Mouse (Mus musculus): ENCODE measurements at regions not wholly inside any gene's neighbourhood (a gene's known extent, or its start where the extent isn't known, plus 50 kb on each side); places are given as distances from the start of the nearest gene placed in this dataset.

GRCm38 (mm10) chr7:136791162-136791561 lies 103.3 kb upstream of the Mgmt start:
- Histone ChIP-seq H3K27me3 (peaks cover 10% of the 10 kb centered on the region; the same call in 1 of the 2 replicates), H3K36me3 (no peaks in the 10 kb centered on the region), H3K4me1 (peaks cover 7% of the 10 kb centered on the region), H3K4me2 (no peak overlapping the region), H3K27ac (no peak overlapping the region), H3K9ac (no peak overlapping the region), H3K9me3 (replicated peaks) (no peaks in the 10 kb centered on the region), H3K4me3 (replicated peaks) (no peak overlapping the region)
- ATAC-seq (replicated peaks; ENCODE audit: low FRiP score) = no peak
- 44% methylated on average over 2 of the region's 2 CpGs for WGBS

- WGBS = 66% methylated on average over 5 of the region's 5 CpGs
- Histone ChIP-seq H3K27ac (no peak overlapping the region), H3K36me3 (no peaks in the 10 kb centered on the region), H3K9ac (no peak overlapping the region), H3K9me3 (replicated peaks) (no peaks in the 10 kb centered on the region), H3K4me2 (no peak overlapping the region), H3K4me1 (peaks cover 7% of the 10 kb centered on the region), H3K4me3 (replicated peaks) (no peak overlapping the region), H3K27me3 (peaks cover 10% of the 10 kb centered on the region; the same call in 1 of the 2 replicates)
- ATAC-seq (replicated peaks; ENCODE audit: low FRiP score) = no peak
Observed at GRCm38 (mm10) chr7:136792131-136792530, 102.3 kb upstream of the Mgmt start.

- H3K9me3 ChIP-seq (replicated peaks) = no peaks in the 10 kb centered on the region
- H3K4me3 ChIP-seq (replicated peaks) = no peak overlapping the region
- no peak overlapping the region for H3K27ac ChIP-seq
- H3K4me2 ChIP-seq = no peak overlapping the region
- H3K36me3 ChIP-seq = no peaks in the 10 kb centered on the region
- H3K4me1 ChIP-seq = 0 out of 2 replicates have a peak, but pooled peaks cover 4% of the 10 kb centered on the region
- H3K9ac ChIP-seq = no peak overlapping the region
- ATAC-seq (replicated peaks; ENCODE audit: low FRiP score) = no peak
- H3K27me3 ChIP-seq = peaks cover 29% of the 10 kb centered on the region
Observed at GRCm38 (mm10) chr7:136796415-136796814, 98.0 kb upstream of the Mgmt start.

- Histone ChIP-seq H3K27me3 (peaks cover 29% of the 10 kb centered on the region), H3K4me1 (0 out of 2 replicates have a peak, but pooled peaks cover 4% of the 10 kb centered on the region), H3K27ac (no peak overlapping the region), H3K9me3 (replicated peaks) (no peaks in the 10 kb centered on the region), H3K4me2 (no peak overlapping the region), H3K9ac (no peak overlapping the region), H3K4me3 (replicated peaks) (no peak overlapping the region), H3K36me3 (no peaks in the 10 kb centered on the region)
- ATAC-seq (replicated peaks; ENCODE audit: low FRiP score) = 0 out of 2 replicates have a peak, but pooled peaks have one; percentile 36
- WGBS = 35% methylated on average over 11 of the region's 11 CpGs
Observed at GRCm38 (mm10) chr7:136797780-136798435, 96.5 kb upstream of the Mgmt start.

- ATAC-seq (replicated peaks; ENCODE audit: low FRiP score) = no peak
- H3K27ac ChIP-seq = no peak overlapping the region
- peaks cover 27% of the 10 kb centered on the region for H3K27me3 ChIP-seq
- H3K9me3 ChIP-seq (replicated peaks) = no peaks in the 10 kb centered on the region
- H3K4me3 ChIP-seq (replicated peaks) = no peak overlapping the region
- WGBS = 81% methylated on average over 3 of the region's 3 CpGs
- H3K4me2 ChIP-seq = no peak overlapping the region
- no peaks in the 10 kb centered on the region for H3K36me3 ChIP-seq
- no peak overlapping the region for H3K9ac ChIP-seq
- H3K4me1 ChIP-seq = 0 out of 2 replicates have a peak, but pooled peaks cover 4% of the 10 kb centered on the region
Observed at GRCm38 (mm10) chr7:136798605-136799004, 95.8 kb upstream of the Mgmt start.

GRCm38 (mm10) chr7:136807101-136807500 lies 87.3 kb upstream of the Mgmt start:
- ATAC-seq (replicated peaks; ENCODE audit: low FRiP score) = no peak
- H3K4me3 ChIP-seq (replicated peaks) = no peak overlapping the region
- WGBS = 92% methylated on average over 6 of the region's 6 CpGs

GRCm38 (mm10) chr7:136807968-136808367 lies 86.4 kb upstream of the Mgmt start:
- Histone ChIP-seq H3K27me3 (peaks cover 31% of the 10 kb centered on the region), H3K9me3 (replicated peaks) (no peaks in the 10 kb centered on the region), H3K4me3 (replicated peaks) (no peak overlapping the region), H3K9ac (no peak overlapping the region), H3K36me3 (no peaks in the 10 kb centered on the region), H3K27ac (no peak overlapping the region), H3K4me2 (no peak overlapping the region), H3K4me1 (no peaks in the 10 kb centered on the region)
- ATAC-seq (replicated peaks; ENCODE audit: low FRiP score) = no peak

More at GRCm38 (mm10) chr7:136807101-136807500, 87.3 kb upstream of the Mgmt start:
- no peak overlapping the region for H3K4me2 ChIP-seq
- H3K4me1 ChIP-seq = no peaks in the 10 kb centered on the region
- H3K27ac ChIP-seq = no peak overlapping the region
- no peak overlapping the region for H3K9ac ChIP-seq
- H3K36me3 ChIP-seq = no peaks in the 10 kb centered on the region
- peaks cover 31% of the 10 kb centered on the region for H3K27me3 ChIP-seq
- H3K9me3 ChIP-seq (replicated peaks) = no peaks in the 10 kb centered on the region

- no peak for ATAC-seq (replicated peaks; ENCODE audit: low FRiP score)
- H3K36me3 ChIP-seq = no peaks in the 10 kb centered on the region
Observed at GRCm38 (mm10) chr7:136809576-136809975, 84.8 kb upstream of the Mgmt start.

GRCm38 (mm10) chr7:136813691-136814325 lies 80.6 kb upstream of the Mgmt start:
- Histone ChIP-seq H3K4me1 (no peaks in the 10 kb centered on the region), H3K9me3 (replicated peaks) (no peaks in the 10 kb centered on the region), H3K9ac (no peak overlapping the region), H3K4me2 (no peak overlapping the region), H3K27ac (no peak overlapping the region), H3K27me3 (peaks cover 8% of the 10 kb centered on the region; the same call in 1 of the 2 replicates), H3K36me3 (no peaks in the 10 kb centered on the region), H3K4me3 (replicated peaks) (no peak overlapping the region)
- ATAC-seq (replicated peaks; ENCODE audit: low FRiP score) = no peak
- 82% methylated on average over 9 of the region's 9 CpGs for WGBS

More at GRCm38 (mm10) chr7:136809576-136809975, 84.8 kb upstream of the Mgmt start:
- Histone ChIP-seq H3K4me1 (no peaks in the 10 kb centered on the region), H3K27me3 (peaks cover 27% of the 10 kb centered on the region), H3K9ac (no peak overlapping the region), H3K4me3 (replicated peaks) (no peak overlapping the region), H3K9me3 (replicated peaks) (no peaks in the 10 kb centered on the region), H3K4me2 (no peak overlapping the region), H3K27ac (no peak overlapping the region)
- 59% methylated on average over 8 of the region's 8 CpGs for WGBS

- Histone ChIP-seq H3K9me3 (replicated peaks) (no peaks in the 10 kb centered on the region), H3K4me3 (replicated peaks) (no peak overlapping the region), H3K4me1 (no peaks in the 10 kb centered on the region), H3K4me2 (no peak overlapping the region), H3K9ac (no peak overlapping the region), H3K27me3 (peaks cover 8% of the 10 kb centered on the region; the same call in 1 of the 2 replicates), H3K27ac (no peak overlapping the region), H3K36me3 (no peaks in the 10 kb centered on the region)
- no peak for ATAC-seq (replicated peaks; ENCODE audit: low FRiP score)
- WGBS = 80% methylated on average over 6 of the region's 6 CpGs
Observed at GRCm38 (mm10) chr7:136814751-136815150, 79.7 kb upstream of the Mgmt start.

GRCm38 (mm10) chr7:136820291-136820690 lies 74.1 kb upstream of the Mgmt start:
- ATAC-seq (replicated peaks; ENCODE audit: low FRiP score) = no peak
- Histone ChIP-seq H3K9me3 (replicated peaks) (no peaks in the 10 kb centered on the region), H3K36me3 (no peaks in the 10 kb centered on the region), H3K27ac (no peak overlapping the region), H3K9ac (no peak overlapping the region), H3K4me2 (no peak overlapping the region), H3K4me3 (replicated peaks) (no peak overlapping the region), H3K4me1 (peaks cover 7% of the 10 kb centered on the region), H3K27me3 (peaks cover 30% of the 10 kb centered on the region)
- whole genome bisulfite sequencing = 64% methylated on average over 4 of the region's 4 CpGs

- Histone ChIP-seq H3K4me2 (peak overlapping the region; percentile 42), H3K27me3 (peaks cover 50% of the 10 kb centered on the region), H3K36me3 (no peaks in the 10 kb centered on the region), H3K4me1 (peaks cover 14% of the 10 kb centered on the region), H3K9ac (no peak overlapping the region), H3K9me3 (replicated peaks) (no peaks in the 10 kb centered on the region), H3K27ac (no peak overlapping the region), H3K4me3 (replicated peaks) (peak overlapping the region; percentile 17)
- no peak for ATAC-seq (replicated peaks; ENCODE audit: low FRiP score)
- WGBS = 17% methylated on average over 16 of the region's 16 CpGs
Observed at GRCm38 (mm10) chr7:136825647-136826046, 68.8 kb upstream of the Mgmt start.
